Mouse (Mus musculus): Measurements from ENCODE around the gene Coch.
"Not testable (repeated sequence)": the region's sequence is repeated elsewhere in the genome, so short reads cannot be mapped to it uniquely, and the experiment has no call there.

The Coch gene

GRCm38 (mm10) chr12:51636689-51637470, 43.7 kb downstream of the Coch start:
- no peak for DNase-seq (ENCODE audit: low read depth, low spot score)

GRCm38 (mm10) chr12:51641871-51642270, 48.7 kb downstream of the Coch start:
- no peak for DNase-seq (ENCODE audit: low read depth, low spot score)

- not testable (repeated sequence) for DNase-seq (ENCODE audit: low read depth, low spot score)
These were observed 56.3 kb downstream of the Coch start for GRCm38 (mm10) chr12:51649401-51649800.
